Mouse (Mus musculus) activated CD4-positive, CD25-positive, alpha-beta regulatory T cell (primary cell): ENCODE measurements around the gene Nmnat3. TPM values are rescaled to one million over a fixed set of nuclear protein-coding genes. Genes with fewer than 3 reads are reported as not detected.

Experiments used
- polyA plus RNA-seq, 2 experiments: library from polyadenylated mRNA; unstranded; fragments of 100-300 nt; shearing (Covaris generic); gene quantifications; one replicate each; pipeline ENCODE4 v1.2.1; 2017

Gene Nmnat3
- 10 to 100 TPM in 1 of 2 experiments, 1 to 10 TPM in 1; 6.8 to 16.8 TPM for polyA plus RNA-seq

GRCm38 (mm10) chr9:98287135-98287534 lies at the start of gene Nmnat3:
TSS of gene Nmnat3 (plus strand) at chr9:98287435.

GRCm38 (mm10) chr9:98422656-98423055 lies 135.4 kb downstream of the Nmnat3 start, which contains the start of gene Rbp1:
TSS of gene Rbp1 (plus strand) at chr9:98422961.

Other genes with a start within 250 kb of the Nmnat3 start
- gene Rbp1, start 135.5 kb downstream of the Nmnat3 start, polyA plus RNA-seq, result not detected
- under 1 TPM in 1 of 2 experiments, not detected in 1; 0.39 TPM for gene Rbp2, start 198.7 kb downstream of the Nmnat3 start, polyA plus RNA-seq